Mouse (Mus musculus) heart, embryonic 11.5 days (tissue): Measurements from ENCODE around the gene Mcub. TPM values are rescaled to one million over a fixed set of nuclear protein-coding genes. Genes with fewer than 3 reads are reported as not detected.

ENCODE experiments used
- ATAC-seq: fragments of 200-750 bp; cut with Nextera tagmentation; replicated peaks from 2 replicates; pipeline ENCODE4 v1.8.0; 2017; ENCODE audit warnings: moderate library complexity; ENCODE audit not compliant: insufficient number of reproducible peaks, low FRiP score, low TSS enrichment
- H3K27ac ChIP-seq: fragments of 300-500 bp; sonication (generic); 2 replicates; pipeline ENCODE4 v1.5.1; 2014; ENCODE audit warnings: mild to moderate bottlenecking, low read depth, low read length
- H3K27me3 ChIP-seq: fragments of 300-500 bp; sonication (generic); 2 replicates; pipeline ENCODE4 v1.6.1; 2014; ENCODE audit warnings: mild to moderate bottlenecking, low read length, mixed read lengths; ENCODE audit not compliant: control insufficient read depth, insufficient read depth
- H3K36me3 ChIP-seq: fragments of 300-500 bp; sonication (generic); 2 replicates; pipeline ENCODE4 v1.6.1; 2014; ENCODE audit warnings: mild to moderate bottlenecking, low read length, moderate library complexity, mixed read lengths; ENCODE audit not compliant: control insufficient read depth, insufficient read depth
- H3K4me1 ChIP-seq: fragments of 300-500 bp; sonication (generic); 2 replicates; pipeline ENCODE4 v1.6.1; 2014; ENCODE audit warnings: low read length; ENCODE audit not compliant: control insufficient read depth, insufficient read depth
- H3K4me2 ChIP-seq: fragments of 300-500 bp; sonication (generic); 2 replicates; pipeline ENCODE4 v1.6.1; 2014; ENCODE audit warnings: mild to moderate bottlenecking, moderate library complexity
- H3K4me3 ChIP-seq: fragments of 300-500 bp; sonication (generic); 2 replicates; pipeline ENCODE4 v1.5.1; 2014; ENCODE audit warnings: low read depth, low read length
- H3K9ac ChIP-seq: fragments of 300-500 bp; sonication (generic); 2 replicates; pipeline ENCODE4 v1.6.1; 2014; ENCODE audit warnings: mild to moderate bottlenecking, low read depth, low read length, moderate library complexity
- H3K9me3 ChIP-seq: fragments of 300-500 bp; sonication (generic); replicated peaks from 2 replicates; pipeline ENCODE4 v1.6.1; 2016; ENCODE audit warnings: low read length; ENCODE audit not compliant: control insufficient read depth
- WGBS: fragments of 180-500 bp; shearing (Covaris S2); extraction: QIAGEN DNeasy Blood & Tissue Kit; methylation state at CpG from one replicate; pipeline ENCODE4 v1.1.7; 2014; ENCODE audit not compliant: insufficient replicate concordance; 5-methylcytosine and 5-hydroxymethylcytosine counted together
- polyA plus RNA-seq: library from polyadenylated mRNA; unstranded; fragments of >200 nt; fragmentation: Nextera tagmentation; extraction: Ambion mirVana; gene quantifications from 2 replicates; pipeline ENCODE4 v1.2.1, GENCODE M21; 2014

Gene Mcub
- polyA plus RNA-seq, 1 experiment from 2014 or later, result 4.3 TPM

GRCm38 (mm10) chr3:129970529-129971515, 816 bp upstream of the Mcub start:
- Histone ChIP-seq H3K27me3 (peaks cover 11% of the 10 kb centered on the region), H3K36me3 (no peaks in the 10 kb centered on the region), H3K9me3 (no peaks in the 10 kb centered on the region), H3K4me3 (peak overlapping the region; percentile 70), H3K9ac (peak overlapping the region; percentile 67; the same call in 1 of the 2 replicates), H3K4me2 (peak overlapping the region; percentile 100), H3K4me1 (peaks cover 6% of the 10 kb centered on the region; the same call in 1 of the 2 replicates), H3K27ac (no peak overlapping the region)
- WGBS, result 11% methylated on average over 19 of the region's 19 CpGs
- ATAC-seq, result no peak

- Histone ChIP-seq H3K36me3 (no peaks in the 10 kb centered on the region), H3K4me2 (peak overlapping the region; percentile 100), H3K27ac (no peak overlapping the region), H3K4me1 (peaks cover 6% of the 10 kb centered on the region; the same call in 1 of the 2 replicates), H3K9ac (no peak overlapping the region), H3K27me3 (peaks cover 11% of the 10 kb centered on the region), H3K9me3 (no peaks in the 10 kb centered on the region), H3K4me3 (peak overlapping the region; percentile 70)
- no peak for ATAC-seq
- 33% methylated on average over 10 of the region's 10 CpGs for WGBS
Observed at GRCm38 (mm10) chr3:129969031-129969430, 975 bp downstream of the Mcub start.

- ATAC-seq, result no peak
- no peaks in the 10 kb centered on the region for H3K9me3 ChIP-seq
- WGBS, result 77% methylated on average over 9 of the region's 9 CpGs
- peaks cover 6% of the 10 kb centered on the region; the same call in 1 of the 2 replicates for H3K4me1 ChIP-seq
- no peaks in the 10 kb centered on the region for H3K36me3 ChIP-seq
- H3K4me3 ChIP-seq, result no peak overlapping the region
- no peak overlapping the region for H3K4me2 ChIP-seq
- H3K9ac ChIP-seq, result no peak overlapping the region
- H3K27me3 ChIP-seq, result peaks cover 11% of the 10 kb centered on the region
- no peak overlapping the region for H3K27ac ChIP-seq
Observed at GRCm38 (mm10) chr3:129967874-129968273, 2.1 kb downstream of the Mcub start.

GRCm38 (mm10) chr3:129964681-129965080, 5.3 kb downstream of the Mcub start:
- no peak overlapping the region for H3K4me2 ChIP-seq
- H3K27ac ChIP-seq, result no peak overlapping the region
- no peak for ATAC-seq
- peaks cover 6% of the 10 kb centered on the region; the same call in 1 of the 2 replicates for H3K4me1 ChIP-seq
- H3K9ac ChIP-seq, result no peak overlapping the region
- no peaks in the 10 kb centered on the region for H3K36me3 ChIP-seq
- H3K27me3 ChIP-seq, result peaks cover 9% of the 10 kb centered on the region
- H3K4me3 ChIP-seq, result no peak overlapping the region
- no peaks in the 10 kb centered on the region for H3K9me3 ChIP-seq
- 83% methylated on average over 8 of the region's 8 CpGs for WGBS

- no peaks in the 10 kb centered on the region for H3K4me1 ChIP-seq
- WGBS, result 82% methylated on average over 8 of the region's 8 CpGs
- no peaks in the 10 kb centered on the region for H3K27me3 ChIP-seq
- H3K4me2 ChIP-seq, result no peak overlapping the region
- H3K36me3 ChIP-seq, result no peaks in the 10 kb centered on the region
- no peak overlapping the region for H3K27ac ChIP-seq
- H3K9ac ChIP-seq, result no peak overlapping the region
- H3K9me3 ChIP-seq, result no peaks in the 10 kb centered on the region
- no peak for ATAC-seq
- H3K4me3 ChIP-seq, result no peak overlapping the region
Observed at GRCm38 (mm10) chr3:129962533-129962932, 7.5 kb downstream of the Mcub start.

GRCm38 (mm10) chr3:129953296-129953695, 16.7 kb downstream of the Mcub start:
- H3K4me1 ChIP-seq, result no peaks in the 10 kb centered on the region
- H3K36me3 ChIP-seq, result no peaks in the 10 kb centered on the region
- H3K4me3 ChIP-seq, result no peak overlapping the region
- H3K4me2 ChIP-seq, result no peak overlapping the region
- H3K27me3 ChIP-seq, result no peaks in the 10 kb centered on the region
- no peak overlapping the region for H3K9ac ChIP-seq
- no peaks in the 10 kb centered on the region for H3K9me3 ChIP-seq
- WGBS, result 85% methylated on average over 4 of the region's 4 CpGs
- H3K27ac ChIP-seq, result no peak overlapping the region
- no peak for ATAC-seq

GRCm38 (mm10) chr3:129949158-129949773, 20.7 kb downstream of the Mcub start:
- no peak overlapping the region for H3K4me3 ChIP-seq
- no peaks in the 10 kb centered on the region for H3K4me1 ChIP-seq
- no peak overlapping the region for H3K9ac ChIP-seq
- no peaks in the 10 kb centered on the region for H3K36me3 ChIP-seq
- H3K4me2 ChIP-seq, result no peak overlapping the region
- H3K9me3 ChIP-seq, result no peaks in the 10 kb centered on the region
- H3K27ac ChIP-seq, result no peak overlapping the region
- ATAC-seq, result no peak
- no peaks in the 10 kb centered on the region for H3K27me3 ChIP-seq
- WGBS, result 76% methylated on average over 5 of the region's 5 CpGs

GRCm38 (mm10) chr3:129948359-129948758, 21.6 kb downstream of the Mcub start:
- Histone ChIP-seq H3K36me3 (no peaks in the 10 kb centered on the region), H3K27ac (no peak overlapping the region), H3K9ac (no peak overlapping the region), H3K4me1 (no peaks in the 10 kb centered on the region), H3K9me3 (no peaks in the 10 kb centered on the region), H3K27me3 (no peaks in the 10 kb centered on the region), H3K4me2 (no peak overlapping the region), H3K4me3 (no peak overlapping the region)
- WGBS, result 77% methylated on average over 5 of the region's 5 CpGs
- ATAC-seq, result no peak
